Mouse (Mus musculus) kidney, embryonic 14.5 days (tissue): ENCODE data around the gene Snapin. TPM values are rescaled to one million over a fixed set of nuclear protein-coding genes. Genes with fewer than 3 reads are reported as not detected.

Experiments
- ATAC-seq: fragments of 200-750 bp; cut with Nextera tagmentation; 2 replicates; pipeline ENCODE4 v1.8.0; 2017; ENCODE audit warnings: moderate number of reproducible peaks, mild to moderate bottlenecking, moderate TSS enrichment, moderate library complexity; ENCODE audit not compliant: low FRiP score, low TSS enrichment
- H3K27ac ChIP-seq: fragments of 300-500 bp; sonication (generic); 2 replicates; pipeline ENCODE4 v1.5.1; 2014; ENCODE audit warnings: low read depth, mild to moderate bottlenecking, low read length, moderate library complexity, mixed read lengths
- H3K27me3 ChIP-seq: fragments of 300-500 bp; sonication (generic); 2 replicates; pipeline ENCODE4 v1.6.1; 2014; ENCODE audit warnings: mild to moderate bottlenecking, low read length; ENCODE audit not compliant: control insufficient read depth, insufficient read depth
- H3K36me3 ChIP-seq: fragments of 300-500 bp; sonication (generic); 2 replicates; pipeline ENCODE4 v1.6.1; 2014; ENCODE audit warnings: low read length, mixed read lengths; ENCODE audit not compliant: control insufficient read depth, insufficient read depth
- H3K4me1 ChIP-seq: fragments of 300-500 bp; sonication (generic); 2 replicates; pipeline ENCODE4 v1.6.1; 2014; ENCODE audit warnings: low read length, mixed read lengths; ENCODE audit not compliant: control insufficient read depth, insufficient read depth
- H3K4me2 ChIP-seq: fragments of 300-500 bp; sonication (generic); replicated peaks from 2 replicates; pipeline ENCODE4 v1.6.1; 2014; ENCODE audit warnings: low read depth, mild to moderate bottlenecking, low read length
- H3K4me3 ChIP-seq: fragments of 300-500 bp; sonication (generic); 2 replicates; pipeline ENCODE4 v1.5.1; 2014; ENCODE audit warnings: mild to moderate bottlenecking, low read length
- H3K9ac ChIP-seq: fragments of 300-500 bp; sonication (generic); 2 replicates; pipeline ENCODE4 v1.6.1; 2014; ENCODE audit warnings: low read depth, mild to moderate bottlenecking, low read length, moderate library complexity
- H3K9me3 ChIP-seq: fragments of 300-500 bp; sonication (generic); 2 replicates; pipeline ENCODE4 v1.6.1; 2016; ENCODE audit warnings: low read length; ENCODE audit not compliant: control insufficient read depth
- WGBS: fragments of 180-500 bp; shearing (Covaris S2); extraction: QIAGEN DNeasy Blood & Tissue Kit; methylation state at CpG from one replicate; pipeline ENCODE4 v1.1.7; 2014; 5-methylcytosine and 5-hydroxymethylcytosine counted together
- polyA plus RNA-seq: library from polyadenylated mRNA; unstranded; fragments of >200 nt; fragmentation: Nextera tagmentation; extraction: Ambion mirVana; gene quantifications from 2 replicates; pipeline ENCODE4 v1.2.1, GENCODE M21; 2014

Gene Snapin
- polyA plus RNA-seq, 1 experiment from 2014 or later = 67.6 TPM

DNA sequence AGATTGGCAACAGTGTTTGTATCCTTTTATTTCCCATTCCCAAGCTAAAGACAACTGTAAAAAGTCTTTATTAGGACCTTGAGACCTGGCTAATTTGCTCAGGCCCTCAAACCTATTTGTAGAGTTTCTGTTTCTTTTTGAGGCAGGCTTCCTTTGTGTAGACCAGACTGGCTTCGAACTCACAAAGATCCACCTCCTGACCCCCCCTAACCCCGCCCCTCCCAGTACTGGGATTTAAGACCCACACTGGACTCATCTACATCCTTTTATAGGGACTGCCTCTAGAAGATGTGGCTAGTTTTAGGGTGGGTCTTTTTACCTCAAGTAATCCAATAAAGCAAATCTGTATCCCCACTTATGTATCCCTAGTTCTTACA is 18.9 kb upstream of the Snapin start:
- ATAC-seq = peak; percentile 11; the same call in 1 of the 2 replicates
- Histone ChIP-seq H3K4me2 (peak overlapping the region; percentile 41), H3K27ac (0 out of 2 replicates have a peak overlapping the region, but pooled peaks have one; percentile 65), H3K36me3 (peaks cover 28% of the 10 kb centered on the region), H3K27me3 (no peaks in the 10 kb centered on the region), H3K4me1 (peaks cover 3% of the 10 kb centered on the region; the same call in 1 of the 2 replicates), H3K9ac (no peak overlapping the region), H3K9me3 (no peaks in the 10 kb centered on the region), H3K4me3 (peak overlapping the region; percentile 93)
- WGBS = 26% methylated on average over 2 of the region's 2 CpGs

GRCm38 (mm10) chr3:90508950-90509746 is 18.3 kb upstream of the Snapin start, which contains the start of gene Chtop:
Chtop (minus strand) TSS chr3:90509498.
- Histone ChIP-seq H3K4me1 (peaks cover 3% of the 10 kb centered on the region; the same call in 1 of the 2 replicates), H3K27ac (peak within 1 kb of the TSS; percentile 96), H3K27me3 (no peaks in the 10 kb centered on the region), H3K36me3 (peaks cover 34% of the 10 kb centered on the region), H3K9ac (peak within 1 kb of the TSS; percentile 99), H3K4me3 (peak within 1 kb of the TSS; percentile 93), H3K4me2 (peak within 1 kb of the TSS; percentile 69), H3K9me3 (no peaks in the 10 kb centered on the region)
- under 1% methylated on average over 66 of the region's 66 CpGs for WGBS
- ATAC-seq = peak; percentile 90

DNA sequence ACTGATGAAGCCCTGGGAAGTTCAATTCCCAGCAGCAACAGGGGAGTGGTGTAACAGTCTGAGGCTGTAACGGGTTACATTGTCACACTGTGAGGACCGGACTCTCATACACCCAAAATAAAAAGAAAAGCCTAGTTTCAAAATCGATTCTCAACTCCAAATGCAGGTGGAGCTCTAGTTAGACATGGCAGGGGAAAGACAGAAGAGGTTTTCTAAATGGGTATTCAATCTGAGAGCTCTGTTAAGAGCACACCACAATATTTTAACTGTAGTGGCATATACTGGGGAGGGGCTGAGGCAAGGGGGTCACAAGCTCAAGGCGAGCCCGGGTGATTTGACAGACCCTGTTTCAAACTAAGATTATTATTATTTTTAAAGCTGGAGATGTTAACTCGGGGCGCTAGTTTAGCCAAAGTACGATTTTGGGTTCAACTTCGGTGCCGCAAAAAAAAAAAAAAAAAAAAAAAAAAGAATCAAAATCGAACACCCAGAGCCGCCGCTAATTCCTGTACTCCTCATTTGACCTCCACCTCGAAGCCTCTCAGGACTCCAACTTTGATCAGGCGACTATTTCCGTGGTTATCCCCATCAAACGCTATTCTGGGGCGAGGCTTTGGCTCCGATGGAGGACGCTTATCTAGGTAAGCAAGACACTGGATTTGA is 17.6 kb upstream of the Snapin start:
- 3% methylated on average over 20 of the region's 20 CpGs for WGBS
- Histone ChIP-seq H3K27ac (peak overlapping the region; percentile 96), H3K36me3 (peaks cover 41% of the 10 kb centered on the region), H3K4me2 (peak overlapping the region; percentile 69), H3K9me3 (no peaks in the 10 kb centered on the region), H3K4me3 (peak overlapping the region; percentile 93), H3K4me1 (peaks cover under 1% of the 10 kb centered on the region; the same call in 1 of the 2 replicates), H3K27me3 (no peaks in the 10 kb centered on the region), H3K9ac (peak overlapping the region; percentile 99)
- no peak for ATAC-seq

- Histone ChIP-seq H3K27ac (no peak overlapping the region), H3K36me3 (peaks cover 62% of the 10 kb centered on the region), H3K9ac (no peak overlapping the region), H3K27me3 (no peaks in the 10 kb centered on the region), H3K4me3 (no peak overlapping the region), H3K9me3 (no peaks in the 10 kb centered on the region), H3K4me1 (no peaks in the 10 kb centered on the region), H3K4me2 (no peak overlapping the region)
- ATAC-seq = no peak
- WGBS = 74% methylated on average over 3 of the region's 3 CpGs
Observed at GRCm38 (mm10) chr3:90506362-90506761, 15.5 kb upstream of the Snapin start.

DNA sequence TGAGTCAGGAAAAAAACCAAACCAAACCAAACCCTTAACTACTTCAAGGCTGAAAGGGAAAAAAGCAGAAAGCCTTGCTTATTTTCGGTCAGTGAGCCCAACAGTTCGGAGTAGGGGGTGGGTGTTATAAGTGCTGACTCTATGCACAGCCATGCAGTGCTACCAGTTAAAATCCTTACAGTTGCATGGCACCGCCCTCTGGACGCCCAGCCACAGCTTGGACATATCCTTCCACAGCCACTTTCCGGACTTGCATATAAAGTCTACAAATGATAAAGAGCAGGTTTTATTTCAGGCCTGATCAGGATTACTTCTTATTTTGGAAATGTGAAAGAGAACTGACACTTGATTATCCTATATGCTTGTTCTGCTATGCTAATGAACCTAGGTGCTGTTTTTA is 14.4 kb upstream of the Snapin start:
- no peak overlapping the region for H3K27ac ChIP-seq
- H3K4me1 ChIP-seq = no peaks in the 10 kb centered on the region
- no peak overlapping the region for H3K4me2 ChIP-seq
- no peak overlapping the region for H3K4me3 ChIP-seq
- H3K27me3 ChIP-seq = no peaks in the 10 kb centered on the region
- peaks cover 73% of the 10 kb centered on the region for H3K36me3 ChIP-seq
- no peak overlapping the region for H3K9ac ChIP-seq
- H3K9me3 ChIP-seq = no peaks in the 10 kb centered on the region
- WGBS = 87% methylated on average over 5 of the region's 5 CpGs
- no peak for ATAC-seq

DNA sequence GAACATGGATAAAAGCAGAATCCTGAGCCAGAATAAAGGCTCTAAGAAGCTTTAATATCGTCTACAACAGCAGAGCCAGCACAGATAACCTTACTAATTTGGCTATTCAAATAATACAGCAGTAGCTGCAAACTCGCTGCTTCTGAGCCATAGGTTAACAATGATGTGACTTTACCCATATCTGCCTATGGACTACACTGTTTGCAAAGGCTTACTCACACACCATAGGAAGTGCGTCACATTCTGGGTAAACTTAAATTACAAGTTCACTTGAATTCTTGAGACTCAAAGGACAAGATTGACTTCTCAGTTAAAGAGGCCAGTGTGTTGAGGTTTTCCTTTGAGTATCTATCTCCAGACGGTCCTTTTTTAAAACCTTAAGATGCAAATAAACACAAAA is 12.6 kb upstream of the Snapin start:
- Histone ChIP-seq H3K36me3 (peaks cover 88% of the 10 kb centered on the region), H3K9me3 (no peaks in the 10 kb centered on the region), H3K27ac (no peak overlapping the region), H3K4me1 (no peaks in the 10 kb centered on the region), H3K9ac (no peak overlapping the region), H3K27me3 (no peaks in the 10 kb centered on the region), H3K4me2 (no peak overlapping the region), H3K4me3 (no peak overlapping the region)
- 95% methylated on average over 4 of the region's 4 CpGs for WGBS
- no peak for ATAC-seq

GRCm38 (mm10) chr3:90497597-90497996 is 6.8 kb upstream of the Snapin start:
- Histone ChIP-seq H3K4me3 (no peak overlapping the region), H3K9me3 (no peaks in the 10 kb centered on the region), H3K9ac (no peak overlapping the region), H3K4me1 (no peaks in the 10 kb centered on the region), H3K36me3 (peaks cover 70% of the 10 kb centered on the region), H3K4me2 (no peak overlapping the region), H3K27ac (no peak overlapping the region), H3K27me3 (no peaks in the 10 kb centered on the region)
- ATAC-seq = no peak

DNA sequence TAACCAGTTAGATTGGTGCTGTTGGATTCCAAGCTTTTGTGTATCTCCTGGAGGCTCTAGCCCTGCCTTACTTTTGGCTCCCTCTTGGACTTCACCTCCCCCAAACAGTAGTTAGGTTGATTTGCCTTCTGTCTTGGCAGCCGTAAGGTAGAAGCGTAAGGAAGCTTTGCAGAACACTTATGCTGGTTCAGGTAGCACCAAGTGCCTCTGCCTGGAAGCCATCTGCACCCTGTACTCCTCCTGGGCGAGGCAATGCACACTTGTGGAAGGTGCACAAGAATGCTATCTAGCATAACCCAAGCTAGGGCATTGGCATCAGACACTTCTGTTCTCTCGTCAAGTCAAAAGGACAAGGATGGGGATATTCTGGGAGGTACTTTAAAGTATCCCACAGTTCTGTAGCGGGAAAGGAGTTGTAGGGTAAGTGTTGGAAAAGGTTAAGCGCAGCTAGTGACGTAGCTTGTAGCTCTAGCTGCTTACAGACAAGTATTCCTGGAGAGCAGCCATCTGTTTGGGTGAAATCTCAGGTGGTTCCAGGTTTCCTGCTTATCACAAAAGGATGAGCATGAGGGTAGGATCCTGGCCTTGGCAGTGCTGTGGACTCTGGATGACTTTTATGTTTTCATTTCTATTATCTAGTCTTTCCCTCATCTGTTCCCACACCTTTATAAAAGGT is 5.2 kb upstream of the Snapin start:
- peaks cover 54% of the 10 kb centered on the region for H3K36me3 ChIP-seq

More for the DNA sequence above, 5.2 kb upstream of the Snapin start:
- H3K4me2 ChIP-seq = no peak overlapping the region
- no peak overlapping the region for H3K9ac ChIP-seq
- no peak overlapping the region for H3K27ac ChIP-seq
- no peak for ATAC-seq
- H3K4me1 ChIP-seq = no peaks in the 10 kb centered on the region
- H3K9me3 ChIP-seq = no peaks in the 10 kb centered on the region
- H3K27me3 ChIP-seq = no peaks in the 10 kb centered on the region
- 90% methylated on average over 7 of the region's 7 CpGs for WGBS
- no peak overlapping the region for H3K4me3 ChIP-seq
